ENCODE assay signal across 13 mouse cellular contexts in genomic region chr2:163252645-163253044, GRCm38 (mm10). TPM values are rescaled to one million over a fixed set of nuclear protein-coding genes. Genes with fewer than 3 reads are reported as not detected.
DNase-seq lines count a peak whose midpoint lies in the region; ATAC-seq and TF ChIP-seq lines count a peak whose summit lies in the region.
"Had no signal": no experiment of that assay in that cellular context is flagged by ENCODE, and none has a peak within 500 bp of the region (broad histone marks: within the 10 kb centered on the region; RNA-seq: fewer than 3 reads in every experiment).

No protein-coding gene starts in this region.

- no peaks in the 10 kb centered on the region for H3K9me3 ChIP-seq in limb, embryonic 11.5 days (ENCODE audit: control insufficient read depth, low read length)
- no peaks in the 10 kb centered on the region for H3K9me3 ChIP-seq in limb, embryonic 10.5 days (replicated peaks)
- H3K9me3 ChIP-seq: liver, embryonic 13.5 days had no signal

- TF ChIP-seq CTCF in Patski (IDR thresholded peaks at IDR 0.05): peak; percentile 41

- H3K4me3 ChIP-seq in limb, embryonic 11.5 days (ENCODE audit: low read depth, low read length): no peak overlapping the region
- no peak overlapping the region for H3K4me3 ChIP-seq in limb, embryonic 10.5 days
- no peak overlapping the region for H3K4me3 ChIP-seq in macrophage (ENCODE audit: inconsistent target)
- H3K4me3 ChIP-seq: liver, embryonic 13.5 days had no signal

- H3K9ac ChIP-seq in limb, embryonic 11.5 days (ENCODE audit: low read length): no peak overlapping the region
- H3K9ac ChIP-seq: liver, embryonic 13.5 days had no signal

- 88% methylated on average over 2 of the region's 2 CpGs for WGBS in limb, embryonic 11.5 days
- 93% methylated on average over 2 of the region's 2 CpGs for WGBS in limb, embryonic 10.5 days
- 91% methylated on average over 2 of the region's 2 CpGs for WGBS in macrophage (ENCODE audit: missing documents)

- no peaks in the 10 kb centered on the region for H3K36me3 ChIP-seq in limb, embryonic 11.5 days (ENCODE audit: control insufficient read depth, insufficient read depth, low read length)
- H3K36me3 ChIP-seq in limb, embryonic 10.5 days: no peaks in the 10 kb centered on the region
- H3K36me3 ChIP-seq in macrophage (ENCODE audit: inconsistent target): no peaks in the 10 kb centered on the region
- H3K36me3 ChIP-seq: liver, embryonic 13.5 days had no signal

- H3K27ac ChIP-seq in limb, embryonic 11.5 days (replicated peaks; ENCODE audit: low read depth, low read length): no peak overlapping the region
- no peak overlapping the region for H3K27ac ChIP-seq in limb, embryonic 10.5 days
- peak overlapping the region; percentile 90 for H3K27ac ChIP-seq in macrophage
- H3K27ac ChIP-seq: liver, embryonic 13.5 days had no signal

- H3K79me2 ChIP-seq in macrophage (ENCODE audit: inconsistent target): no peaks in the 10 kb centered on the region

- H3K4me1 ChIP-seq in limb, embryonic 11.5 days (ENCODE audit: control insufficient read depth, insufficient read depth, low read length): no peaks in the 10 kb centered on the region
- H3K4me1 ChIP-seq in limb, embryonic 10.5 days: peaks cover 18% of the 10 kb centered on the region; the same call in 1 of the 2 replicates

- no peaks in the 10 kb centered on the region for H3K27me3 ChIP-seq in limb, embryonic 11.5 days (ENCODE audit: control insufficient read depth, insufficient read depth, low read length)
- peaks cover 10% of the 10 kb centered on the region; the same call in 1 of the 2 replicates for H3K27me3 ChIP-seq in limb, embryonic 10.5 days (ENCODE audit: low read depth, poor library complexity, severe bottlenecking)
- H3K27me3 ChIP-seq in Patski: peaks cover 12% of the 10 kb centered on the region

- POLR2A ChIA-PET in Patski (lab: Charles Lee): no interaction called here

- in situ Hi-C loops in Patski (cut with MboI; ENCODE audit: low pct_unique_long_range_greater_than_20kb): no loop called here

- CTCF ChIA-PET in Patski (lab: Charles Lee): no interaction called here

- DNase-seq in embryo, embryonic 10 days (ENCODE audit: low spot score): peak; percentile 25
- DNase-seq in embryo, embryonic 9.5 days (ENCODE audit: extremely low spot score): no peak
- DNase-seq in limb, embryonic 11.5 days (ENCODE audit: low spot score): peak; percentile 35
- DNase-seq in limb, embryonic 10.5 days (ENCODE audit: low spot score): no peak
- DNase-seq in Patski (ENCODE audit: low read depth, low spot score): no peak
- DNase-seq in right cerebral cortex, postnatal 36 days (ENCODE audit: low spot score in 2 of 2): no peak
- no peak for DNase-seq in gastrocnemius, postnatal 25 days
- DNase-seq: adrenal gland, adult 8-10 months; cerebellum, adult 9-11 months; heart, postnatal 10 days; liver, embryonic 13.5 days had no signal

- H3K4me2 ChIP-seq in limb, embryonic 11.5 days (ENCODE audit: low read depth, severe bottlenecking): no peak overlapping the region
- H3K4me2 ChIP-seq: liver, embryonic 13.5 days had no signal

- no peak for ATAC-seq in limb, embryonic 11.5 days (ENCODE audit: insufficient number of reproducible peaks, low FRiP score, low TSS enrichment, low read depth)
- no peak for ATAC-seq in Patski

RNA-seq across cellular contexts. Expression of gene Tox2, which starts 49.7 kb away (rescaled TPM):
- 2.1 TPM in 2 replicates for polyA plus RNA-seq in limb, embryonic 11.5 days (2014; fragmentation: Nextera tagmentation; extraction: Ambion mirVana)
- 0.48 and 1.8 TPM in 2 replicates for polyA plus RNA-seq in limb, embryonic 10.5 days (2016; fragmentation: Nextera tagmentation; extraction: Ambion mirVana)
- polyA plus RNA-seq in Patski (2021) (not detected), macrophage (2018) (3.5 to 13.8 TPM (median 11.2 TPM) in 3 replicates)
- 10 to 100 TPM in 1 of 26 experiments, 1 to 10 TPM in 13, under 1 TPM in 10, not detected in 2; 0.27 to 10.1 (median 1.9) TPM for total RNA-seq in macrophage (2018; cell fraction: chromatin; rRNA removed)
- 10 to 100 TPM in 12 of 26 experiments, 1 to 10 TPM in 7, under 1 TPM in 7; 0.48 to 16.7 (median 5.1) TPM for total RNA-seq in macrophage (2018; cell fraction: cytosol; rRNA removed)
- total RNA-seq in macrophage (2018; cell fraction: nucleus; rRNA removed): 10 to 100 TPM in 2 of 26 experiments, 1 to 10 TPM in 14, under 1 TPM in 10; 0.17 to 24.0 (median 2.1) TPM
- total RNA-seq in gastrocnemius, postnatal 25 days (2021): under 1 TPM; 0.10 to 0.32 TPM
- total RNA-seq: monocyte, adult 5-6 weeks had no signal

Comparison
In these comparisons a context has a peak if more than half of its experiments do, and no peak if none do; other contexts are left out.
1. DNase-seq: peak in embryo, embryonic 10 days (single experiment) and limb, embryonic 11.5 days (single experiment); none in embryo, embryonic 9.5 days (single experiment), limb, embryonic 10.5 days (single experiment), Patski (single experiment), right cerebral cortex, postnatal 36 days (0 of 2) and gastrocnemius, postnatal 25 days (single experiment).